Comparison of ENCODE assay signal across 13 mouse cellular contexts in the genomic region with DNA sequence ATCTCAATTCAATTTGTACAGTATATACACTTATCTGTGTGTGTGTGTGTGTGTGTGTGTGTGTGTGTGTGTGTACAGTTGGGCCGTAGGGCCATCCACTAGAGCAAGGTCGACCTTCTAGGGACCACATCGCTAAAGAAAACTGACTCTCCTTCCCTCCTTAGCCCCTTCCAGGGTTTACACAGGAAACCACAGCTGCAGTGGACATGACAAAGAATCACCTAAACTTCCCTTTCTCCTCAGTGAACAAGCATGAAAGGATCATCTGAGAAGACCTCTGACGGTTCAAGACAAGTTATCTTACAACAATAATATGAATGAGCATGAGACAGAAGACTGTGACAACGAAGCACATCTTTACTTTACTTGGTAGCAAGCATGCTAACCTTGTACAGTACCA. TPM values are rescaled to one million over a fixed set of nuclear protein-coding genes. Genes with fewer than 3 reads are reported as not detected.
DNase-seq lines count a peak whose midpoint lies in the region; ATAC-seq lines count a peak whose summit lies in the region.
"Had no signal": no experiment of that assay in that cellular context is flagged by ENCODE, and none has a peak within 500 bp of the region (broad histone marks: within the 10 kb centered on the region; RNA-seq: fewer than 3 reads in every experiment).

No protein-coding gene starts in this region.

- WGBS in heart, embryonic 15.5 days: 34% methylated on average over 5 of the region's 5 CpGs
- WGBS in embryonic facial prominence, embryonic 14.5 days: 24% methylated on average over 5 of the region's 5 CpGs

- H3K4me3 ChIP-seq in heart, embryonic 15.5 days: no peak overlapping the region
- H3K4me3 ChIP-seq in embryonic facial prominence, embryonic 14.5 days (ENCODE audit: low read depth, low read length): no peak overlapping the region

- no peaks in the 10 kb centered on the region for H3K36me3 ChIP-seq in heart, embryonic 15.5 days
- H3K36me3 ChIP-seq in embryonic facial prominence, embryonic 14.5 days (ENCODE audit: control insufficient read depth, insufficient read depth, low read length): no peaks in the 10 kb centered on the region

- H3K9me3 ChIP-seq in heart, embryonic 15.5 days (replicated peaks): no peaks in the 10 kb centered on the region
- H3K9me3 ChIP-seq in embryonic facial prominence, embryonic 14.5 days (ENCODE audit: control insufficient read depth, low read length): no peaks in the 10 kb centered on the region

- no peak overlapping the region for H3K27ac ChIP-seq in heart, embryonic 15.5 days
- no peak overlapping the region for H3K27ac ChIP-seq in embryonic facial prominence, embryonic 14.5 days (replicated peaks; ENCODE audit: low read depth, low read length)

- H3K4me1 ChIP-seq in heart, embryonic 15.5 days (replicated peaks): peaks cover 13% of the 10 kb centered on the region
- peaks cover 8% of the 10 kb centered on the region for H3K4me1 ChIP-seq in embryonic facial prominence, embryonic 14.5 days (ENCODE audit: control insufficient read depth, insufficient read depth, low read length)

- peak overlapping the region; percentile 98; the same call in 1 of the 2 replicates for H3K4me2 ChIP-seq in heart, embryonic 15.5 days
- peak overlapping the region; percentile 95; the same call in 1 of the 2 replicates for H3K4me2 ChIP-seq in embryonic facial prominence, embryonic 14.5 days (ENCODE audit: low read depth, low read length)

- no peak overlapping the region for H3K9ac ChIP-seq in heart, embryonic 15.5 days
- no peak overlapping the region for H3K9ac ChIP-seq in embryonic facial prominence, embryonic 14.5 days (ENCODE audit: low read depth, low read length)

- DNase-seq in heart, adult 8-10 months (ENCODE audit: low spot score): no peak
- peak; percentile 47 for DNase-seq in 416B (ENCODE audit: low read depth)
- DNase-seq in embryonic facial prominence, embryonic 14.5 days (ENCODE audit: low spot score): no peak
- DNase-seq in gastrocnemius, adult 18-20 months (ENCODE audit: low spot score): no peak
- no peak for DNase-seq in layer of hippocampus, postnatal 36 days
- DNase-seq in right cerebral cortex, adult 2 months (ENCODE audit: low spot score in 2 of 2): no peak
- DNase-seq: cerebellum, adult 8-10 months; gastrocnemius, postnatal 10 days; kidney, postnatal 25 days; lung, adult 2 months had no signal

- peaks cover 62% of the 10 kb centered on the region for H3K27me3 ChIP-seq in heart, embryonic 15.5 days
- peaks cover 50% of the 10 kb centered on the region for H3K27me3 ChIP-seq in embryonic facial prominence, embryonic 14.5 days (replicated peaks; ENCODE audit: control insufficient read depth, insufficient read depth, low read length)
- H3K27me3 ChIP-seq: CH12.LX had no signal

- ATAC-seq in heart, embryonic 15.5 days (replicated peaks; ENCODE audit: insufficient number of reproducible peaks, insufficient read depth, low FRiP score, low read depth): no peak
- ATAC-seq in embryonic facial prominence, embryonic 14.5 days (ENCODE audit: low read depth): no peak
- ATAC-seq in megakaryocyte progenitor cell, adult 5-6 weeks (replicated peaks; ENCODE audit: poor library complexity): peak; percentile 41

RNA-seq across cellular contexts. Expression of a gene that starts 0.3 kb away (rescaled TPM):
- polyA plus RNA-seq in heart, embryonic 15.5 days (2015; fragmentation: Nextera tagmentation; extraction: Ambion mirVana): 0.24 and 1.1 TPM in 2 replicates
- under 1 TPM in 2 of 4 experiments, not detected in 2; 0.17 to 0.22 TPM for total RNA-seq in heart, adult 8-10 months (2022)
- 10.4 and 10.8 TPM in 2 replicates for polyA plus RNA-seq in embryonic facial prominence, embryonic 14.5 days (2014; fragmentation: Nextera tagmentation; extraction: Ambion mirVana)
- total RNA-seq in megakaryocyte progenitor cell, adult 5-6 weeks (2015): 0.10 TPM in 1 of 2 replicates, not detected in the other
- total RNA-seq in megakaryocyte progenitor cell, adult 5-6 weeks (2017): 0.04 and 0.54 TPM in 2 replicates
- under 1 TPM; 0.66 to 0.78 TPM for total RNA-seq in gastrocnemius, adult 18-20 months (2021)
- 10 to 100 TPM; 11.1 to 12.0 TPM for total RNA-seq in layer of hippocampus, postnatal 36 days (2021)
- total RNA-seq: CH12.LX had no signal

RNA-seq across cellular contexts. Expression of a gene that starts 51.4 kb away (rescaled TPM):
- 0.34 and 3.0 TPM in 2 replicates for polyA plus RNA-seq in heart, embryonic 15.5 days (2015; fragmentation: Nextera tagmentation; extraction: Ambion mirVana)
- total RNA-seq in heart, adult 8-10 months (2022): under 1 TPM; 0.19 to 0.49 (median 0.33) TPM
- 2.1 and 2.6 TPM in 2 replicates for polyA plus RNA-seq in embryonic facial prominence, embryonic 14.5 days (2014; fragmentation: Nextera tagmentation; extraction: Ambion mirVana)
- 276 and 297 TPM in 2 replicates for total RNA-seq in megakaryocyte progenitor cell, adult 5-6 weeks (2015)
- total RNA-seq in megakaryocyte progenitor cell, adult 5-6 weeks (2017): 305 and 319 TPM in 2 replicates
- total RNA-seq in gastrocnemius, adult 18-20 months (2021): under 1 TPM; 0.11 to 0.17 TPM
- not detected for total RNA-seq in layer of hippocampus, postnatal 36 days (2021)

Comparison
In these comparisons a context has a peak if more than half of its experiments do, and no peak if none do; other contexts are left out.
1. RNA of a gene that starts 0.3 kb away (total RNA-seq): 11.1 to 12.0 TPM in layer of hippocampus, postnatal 36 days; 0.66 to 0.78 TPM in gastrocnemius, adult 18-20 months, 0.17 to 0.22 TPM in heart, adult 8-10 months and 0.04 to 0.54 TPM in megakaryocyte progenitor cell, adult 5-6 weeks; every median in the first group is over 4 times any median in the second.
2. RNA of a gene that starts 51.4 kb away (total RNA-seq): 276 to 319 TPM in megakaryocyte progenitor cell, adult 5-6 weeks; 0.19 to 0.49 TPM in heart, adult 8-10 months, 0.11 to 0.17 TPM in gastrocnemius, adult 18-20 months and not detected in layer of hippocampus, postnatal 36 days; every median in the first group is over 100 times any median in the second.